Mouse (Mus musculus) embryonic facial prominence, embryonic 13.5 days (tissue): ENCODE results near the gene Plk2. TPM values are rescaled to one million over a fixed set of nuclear protein-coding genes. Genes with fewer than 3 reads are reported as not detected.

Experiments
- ATAC-seq: fragments of 200-750 bp; cut with Nextera tagmentation; 2 replicates; pipeline ENCODE4 v1.8.0; 2017; ENCODE audit warnings: low read depth; ENCODE audit not compliant: insufficient number of reproducible peaks, insufficient read depth, low FRiP score, low TSS enrichment
- H3K27ac ChIP-seq: fragments of 300-500 bp; sonication (generic); 2 replicates; pipeline ENCODE4 v1.5.1; 2015; ENCODE audit warnings: moderate library complexity, mild to moderate bottlenecking, inconsistent platforms
- H3K27me3 ChIP-seq: fragments of 300-500 bp; sonication (generic); 2 replicates; pipeline ENCODE4 v1.6.1; 2015; ENCODE audit warnings: mild to moderate bottlenecking, inconsistent platforms
- H3K36me3 ChIP-seq: fragments of 300-500 bp; sonication (generic); 2 replicates; pipeline ENCODE4 v1.6.1; 2015; ENCODE audit warnings: mild to moderate bottlenecking, inconsistent platforms
- H3K4me1 ChIP-seq: fragments of 300-500 bp; sonication (generic); 2 replicates; pipeline ENCODE4 v1.6.1; 2015; ENCODE audit warnings: inconsistent platforms
- H3K4me2 ChIP-seq: fragments of 300-500 bp; sonication (generic); 2 replicates; pipeline ENCODE4 v1.6.1; 2015; ENCODE audit warnings: moderate library complexity, mild to moderate bottlenecking, inconsistent platforms
- H3K4me3 ChIP-seq: fragments of 300-500 bp; sonication (generic); 2 replicates; pipeline ENCODE4 v1.5.1; 2015; ENCODE audit warnings: mild to moderate bottlenecking, inconsistent platforms
- H3K9ac ChIP-seq: fragments of 300-500 bp; sonication (generic); 2 replicates; pipeline ENCODE4 v1.6.1; 2015; ENCODE audit warnings: mild to moderate bottlenecking, inconsistent platforms
- H3K9me3 ChIP-seq: fragments of 300-500 bp; sonication (generic); 2 replicates; pipeline ENCODE4 v1.6.1; 2016; ENCODE audit warnings: inconsistent platforms
- WGBS: fragments of 180-500 bp; shearing (Covaris S2); methylation state at CpG from one replicate; pipeline ENCODE4 v1.1.7; 2015; ENCODE audit warnings: mixed read lengths; 5-methylcytosine and 5-hydroxymethylcytosine counted together
- polyA plus RNA-seq: library from polyadenylated mRNA; unstranded; fragments of >200 nt; fragmentation: Nextera tagmentation; extraction: Ambion mirVana; gene quantifications from 2 replicates; pipeline ENCODE4 v1.2.1, GENCODE M21; 2015

The Plk2 gene
- polyA plus RNA-seq, 1 experiment from 2014 or later: 213 TPM

DNA sequence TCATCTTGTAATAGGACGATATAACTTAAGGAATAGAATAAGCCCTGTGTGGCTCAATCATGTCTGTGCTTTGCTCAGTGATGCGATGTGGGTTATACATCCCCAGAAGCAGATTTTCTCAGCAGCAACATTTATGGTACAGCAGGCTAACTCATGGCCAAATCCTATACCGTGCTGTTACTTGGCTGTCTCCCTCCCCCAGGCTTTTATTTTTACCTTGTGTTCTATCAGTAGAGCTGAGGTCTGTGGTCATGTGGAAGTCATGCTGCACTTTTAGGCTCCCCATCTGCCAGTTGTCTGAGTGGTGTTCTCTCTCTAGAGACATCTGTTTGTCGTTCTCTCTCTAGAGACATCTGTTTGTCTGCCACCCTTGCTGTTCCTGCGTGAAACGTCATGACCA is 51.6 kb downstream of the Plk2 start:
- Histone ChIP-seq H3K9me3 (no peaks in the 10 kb centered on the region), H3K27ac (no peak overlapping the region), H3K4me1 (peaks cover 20% of the 10 kb centered on the region), H3K9ac (no peak overlapping the region), H3K4me3 (no peak overlapping the region), H3K4me2 (no peak overlapping the region), H3K27me3 (no peaks in the 10 kb centered on the region), H3K36me3 (no peaks in the 10 kb centered on the region)
- no peak for ATAC-seq
- 49% methylated on average over 6 of the region's 6 CpGs for WGBS

DNA sequence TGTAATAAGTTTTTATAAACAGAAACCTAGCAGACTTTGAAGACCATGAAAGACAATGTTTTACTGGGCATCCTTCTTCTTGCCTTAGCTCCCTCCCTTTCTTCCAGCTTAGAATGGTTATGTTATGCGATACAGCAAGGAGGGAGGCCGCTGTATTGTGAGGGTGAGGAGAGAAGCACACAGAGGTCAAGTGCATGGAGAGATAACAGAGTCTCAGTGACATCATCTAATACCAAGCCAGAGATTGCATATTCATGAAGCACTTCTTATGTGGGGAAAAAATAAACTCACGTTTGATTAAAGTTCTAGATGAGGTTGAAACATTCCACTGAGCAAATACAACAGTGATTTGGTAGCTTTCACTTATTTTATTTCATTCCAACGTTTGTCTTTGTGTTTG is 55.2 kb downstream of the Plk2 start:
- H3K9ac ChIP-seq: no peak overlapping the region
- WGBS: 78% methylated on average over 4 of the region's 4 CpGs
- H3K4me1 ChIP-seq: peaks cover 12% of the 10 kb centered on the region
- no peak overlapping the region for H3K27ac ChIP-seq
- no peak overlapping the region for H3K4me3 ChIP-seq
- no peaks in the 10 kb centered on the region for H3K9me3 ChIP-seq
- H3K4me2 ChIP-seq: no peak overlapping the region
- ATAC-seq: no peak
- H3K27me3 ChIP-seq: no peaks in the 10 kb centered on the region
- no peaks in the 10 kb centered on the region for H3K36me3 ChIP-seq

Other genes starting within 250 kb of the Plk2 start
- 2.4 and 2.6 TPM in 2 replicates for gene Rab3c, start 114.0 kb upstream of the Plk2 start, polyA plus RNA-seq
- gene Gapt, start 37.8 kb upstream of the Plk2 start, polyA plus RNA-seq: 0.17 and 0.33 TPM in 2 replicates